Mouse (Mus musculus): ENCODE measurements around the gene Tnnc1.

DNA sequence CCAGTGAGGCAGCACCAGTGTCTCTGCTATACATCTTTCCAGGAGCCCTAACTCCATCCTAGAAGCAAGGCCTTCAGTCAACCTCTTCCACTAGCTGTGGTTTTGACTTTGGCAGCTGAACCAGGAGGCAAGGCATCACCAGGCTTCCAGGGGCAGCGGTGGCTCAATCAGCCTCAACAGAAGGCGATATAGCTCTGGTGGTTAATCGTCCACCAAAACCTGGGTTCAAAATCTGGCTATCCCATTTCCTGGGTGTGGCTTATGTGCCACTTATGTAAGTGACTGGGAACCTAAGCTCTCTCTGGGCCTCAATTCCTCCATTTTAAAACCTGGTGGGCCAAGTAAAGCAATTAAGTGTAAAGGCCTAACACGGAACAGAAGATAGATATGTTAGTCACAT is 3.3 kb upstream of the Tnnc1 start:
- no peak for TF ChIP-seq POLR2A (IDR thresholded peaks at IDR 0.05; ENCODE audit: borderline replicate concordance, low read depth, low read length)
- no peak for TF ChIP-seq CTCF (IDR thresholded peaks at IDR 0.05; ENCODE audit: low read depth, low read length)

Data from bone marrow macrophage, adult 2 months (primary cell).